Mouse (Mus musculus): ENCODE measurements around the gene Mgst2. TPM values are rescaled to one million over a fixed set of nuclear protein-coding genes. Genes with fewer than 3 reads are reported as not detected.

The Mgst2 gene
- polyA plus RNA-seq, 1 experiment from 2014 or later: 0.44 TPM

DNA sequence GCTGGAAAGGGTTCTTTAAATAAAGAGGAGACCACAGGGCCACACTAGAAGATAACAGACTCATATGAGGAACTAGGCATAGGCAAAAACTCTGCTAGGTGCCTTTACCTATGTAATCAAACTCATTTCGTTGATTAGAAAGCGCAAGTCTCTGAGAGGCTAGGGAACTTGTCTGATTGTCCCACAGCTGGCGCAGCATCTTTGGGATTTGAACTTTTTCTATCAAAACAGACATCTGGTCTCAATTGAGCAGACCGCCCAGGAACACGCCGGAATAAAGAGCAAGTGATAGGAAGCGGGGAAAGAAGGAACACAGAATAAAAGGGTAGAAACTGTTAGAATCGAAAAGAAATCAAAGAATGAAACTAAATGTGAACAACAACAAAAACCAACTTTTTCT lies 43.3 kb downstream of the Mgst2 start:
- Histone ChIP-seq H3K27ac (peak overlapping the region; percentile 98; the same call in 1 of the 2 replicates), H3K4me1 (replicated peaks) (peaks cover 35% of the 10 kb centered on the region), H3K9me3 (no peaks in the 10 kb centered on the region; the same call in 1 of the 2 replicates), H3K36me3 (no peaks in the 10 kb centered on the region), H3K4me3 (replicated peaks) (no peak overlapping the region), H3K4me2 (replicated peaks) (no peak overlapping the region), H3K9ac (replicated peaks) (no peak overlapping the region), H3K27me3 (no peaks in the 10 kb centered on the region)
- no peak for ATAC-seq
- 92% methylated on average over 8 of the region's 8 CpGs for WGBS

GRCm38 (mm10) chr3:51705220-51705619 lies 45.1 kb downstream of the Mgst2 start:
- Histone ChIP-seq H3K4me1 (replicated peaks) (peaks cover 36% of the 10 kb centered on the region), H3K4me3 (replicated peaks) (no peak overlapping the region), H3K9ac (replicated peaks) (no peak overlapping the region), H3K4me2 (replicated peaks) (no peak overlapping the region), H3K9me3 (no peaks in the 10 kb centered on the region; the same call in 1 of the 2 replicates), H3K27ac (no peak overlapping the region), H3K27me3 (no peaks in the 10 kb centered on the region), H3K36me3 (no peaks in the 10 kb centered on the region)
- no peak for ATAC-seq
- 87% methylated on average over 7 of the region's 7 CpGs for WGBS

GRCm38 (mm10) chr3:51708375-51708745 lies 48.2 kb downstream of the Mgst2 start:
- Histone ChIP-seq H3K27me3 (no peaks in the 10 kb centered on the region), H3K9ac (replicated peaks) (no peak overlapping the region), H3K36me3 (no peaks in the 10 kb centered on the region), H3K4me2 (replicated peaks) (no peak overlapping the region), H3K9me3 (no peaks in the 10 kb centered on the region; the same call in 1 of the 2 replicates), H3K27ac (no peak overlapping the region), H3K4me1 (replicated peaks) (peaks cover 11% of the 10 kb centered on the region), H3K4me3 (replicated peaks) (no peak overlapping the region)
- 81% methylated on average over 1 of the region's 1 CpGs for WGBS
- no peak for ATAC-seq

- Histone ChIP-seq H3K9me3 (no peaks in the 10 kb centered on the region; the same call in 1 of the 2 replicates), H3K27ac (no peak overlapping the region; the same call in 1 of the 2 replicates), H3K4me3 (replicated peaks) (no peak overlapping the region), H3K36me3 (no peaks in the 10 kb centered on the region), H3K9ac (replicated peaks) (no peak overlapping the region), H3K4me1 (replicated peaks) (peaks cover 12% of the 10 kb centered on the region), H3K4me2 (replicated peaks) (no peak overlapping the region), H3K27me3 (no peaks in the 10 kb centered on the region)
- WGBS: 77% methylated on average over 21 of the region's 21 CpGs
- peak; percentile 53; the same call in 1 of the 2 replicates for ATAC-seq
Observed at GRCm38 (mm10) chr3:51708746-51709411, 48.7 kb downstream of the Mgst2 start.

GRCm38 (mm10) chr3:51712382-51712781 lies 52.2 kb downstream of the Mgst2 start:
- WGBS: 55% methylated on average over 3 of the region's 3 CpGs
- no peaks in the 10 kb centered on the region; the same call in 1 of the 2 replicates for H3K9me3 ChIP-seq

DNA sequence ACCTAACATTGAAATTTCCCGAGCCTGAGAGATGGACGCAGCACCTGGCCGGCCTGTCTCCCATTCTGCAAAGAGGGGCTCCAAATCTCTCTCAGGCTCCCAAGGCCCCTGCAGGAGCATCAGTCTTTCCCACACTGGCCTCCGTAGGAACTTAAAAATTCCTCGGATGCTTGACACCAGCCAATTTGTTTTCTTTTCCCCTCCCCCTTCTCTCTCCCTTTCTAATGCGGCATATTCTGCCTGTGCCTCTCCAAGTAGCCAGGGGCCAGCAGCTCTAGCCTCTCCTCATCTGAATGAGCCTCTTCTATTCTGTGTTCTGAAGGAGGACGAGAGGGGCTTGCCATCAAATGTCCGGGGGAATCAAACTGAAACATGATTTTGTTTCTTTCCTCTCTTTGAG lies 53.1 kb downstream of the Mgst2 start:
- Histone ChIP-seq H3K9ac (replicated peaks) (no peak overlapping the region; the same call in 1 of the 2 replicates), H3K36me3 (no peaks in the 10 kb centered on the region), H3K4me3 (replicated peaks) (no peak overlapping the region), H3K9me3 (no peaks in the 10 kb centered on the region), H3K27ac (0 out of 2 replicates have a peak overlapping the region, but pooled peaks have one; percentile 36), H3K27me3 (no peaks in the 10 kb centered on the region), H3K4me2 (replicated peaks) (no peak overlapping the region), H3K4me1 (replicated peaks) (peaks cover 12% of the 10 kb centered on the region)
- no peak for ATAC-seq
- 14% methylated on average over 8 of the region's 8 CpGs for WGBS

More at GRCm38 (mm10) chr3:51712382-51712781, 52.2 kb downstream of the Mgst2 start:
- Histone ChIP-seq H3K4me1 (replicated peaks) (peaks cover 12% of the 10 kb centered on the region), H3K4me3 (replicated peaks) (no peak overlapping the region), H3K36me3 (no peaks in the 10 kb centered on the region), H3K4me2 (replicated peaks) (no peak overlapping the region), H3K27me3 (no peaks in the 10 kb centered on the region), H3K27ac (no peak overlapping the region), H3K9ac (replicated peaks) (no peak overlapping the region)
- ATAC-seq: no peak

GRCm38 (mm10) chr3:51714469-51714868 lies 54.3 kb downstream of the Mgst2 start:
- no peak for ATAC-seq
- no peak overlapping the region for H3K4me3 ChIP-seq (replicated peaks)
- 77% methylated on average over 5 of the region's 5 CpGs for WGBS
- no peak overlapping the region for H3K27ac ChIP-seq
- no peak overlapping the region for H3K9ac ChIP-seq (replicated peaks)
- H3K4me2 ChIP-seq (replicated peaks): no peak overlapping the region
- no peaks in the 10 kb centered on the region for H3K27me3 ChIP-seq
- no peaks in the 10 kb centered on the region for H3K36me3 ChIP-seq
- peaks cover 7% of the 10 kb centered on the region for H3K4me1 ChIP-seq (replicated peaks)
- H3K9me3 ChIP-seq: no peaks in the 10 kb centered on the region

DNA sequence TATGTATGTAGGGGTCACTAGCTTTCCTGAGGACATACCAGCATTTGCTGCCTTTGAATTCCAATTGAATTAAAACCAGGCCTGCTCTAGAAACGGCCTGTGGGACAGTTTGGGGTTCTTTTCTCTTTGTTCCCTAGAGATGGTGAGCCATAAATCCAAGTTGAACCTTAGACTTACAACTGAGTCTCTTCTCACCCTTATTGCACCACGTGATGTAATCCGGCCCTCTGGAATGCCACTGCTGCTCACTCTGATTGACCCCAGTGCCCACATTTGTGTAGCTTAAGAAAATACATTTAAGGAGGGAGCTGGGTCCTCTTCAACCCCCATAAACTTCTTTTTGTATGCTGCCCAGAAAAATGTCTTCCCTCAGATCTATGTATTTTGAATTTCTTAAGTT lies 57.3 kb downstream of the Mgst2 start:
- ATAC-seq: no peak
- Histone ChIP-seq H3K9ac (replicated peaks) (no peak overlapping the region), H3K4me1 (replicated peaks) (peaks cover 7% of the 10 kb centered on the region), H3K27ac (no peak overlapping the region), H3K4me3 (replicated peaks) (no peak overlapping the region), H3K9me3 (no peaks in the 10 kb centered on the region), H3K27me3 (no peaks in the 10 kb centered on the region), H3K36me3 (no peaks in the 10 kb centered on the region), H3K4me2 (replicated peaks) (no peak overlapping the region)
- 77% methylated on average over 3 of the region's 3 CpGs for WGBS

DNA sequence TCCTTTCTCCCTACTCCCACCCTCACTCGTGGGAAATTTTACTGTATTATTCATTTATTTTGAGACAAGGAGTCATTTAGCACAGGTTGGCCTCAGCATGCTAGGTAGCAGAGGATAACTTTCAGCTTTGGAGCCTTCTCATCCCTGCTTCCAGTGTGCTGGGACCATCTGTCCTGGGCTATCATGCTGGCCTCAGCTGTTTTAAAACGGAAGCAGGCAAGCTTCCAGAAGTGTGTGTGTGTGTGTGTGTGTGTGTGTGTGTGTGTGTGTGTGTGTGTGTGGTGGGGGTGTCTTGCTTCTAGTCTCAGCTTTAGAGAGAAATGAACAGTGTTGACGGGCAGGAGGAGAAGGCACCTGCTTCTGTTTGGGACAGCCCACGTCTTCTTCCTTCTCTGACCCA lies 57.7 kb downstream of the Mgst2 start:
- WGBS: 78% methylated on average over 4 of the region's 4 CpGs
- H3K4me3 ChIP-seq (replicated peaks): no peak overlapping the region
- ATAC-seq: no peak
- no peak overlapping the region for H3K4me2 ChIP-seq (replicated peaks)
- H3K36me3 ChIP-seq: no peaks in the 10 kb centered on the region
- H3K4me1 ChIP-seq (replicated peaks): peaks cover 6% of the 10 kb centered on the region
- no peaks in the 10 kb centered on the region for H3K27me3 ChIP-seq
- no peak overlapping the region for H3K9ac ChIP-seq (replicated peaks)
- H3K27ac ChIP-seq: no peak overlapping the region
- H3K9me3 ChIP-seq: no peaks in the 10 kb centered on the region

DNA sequence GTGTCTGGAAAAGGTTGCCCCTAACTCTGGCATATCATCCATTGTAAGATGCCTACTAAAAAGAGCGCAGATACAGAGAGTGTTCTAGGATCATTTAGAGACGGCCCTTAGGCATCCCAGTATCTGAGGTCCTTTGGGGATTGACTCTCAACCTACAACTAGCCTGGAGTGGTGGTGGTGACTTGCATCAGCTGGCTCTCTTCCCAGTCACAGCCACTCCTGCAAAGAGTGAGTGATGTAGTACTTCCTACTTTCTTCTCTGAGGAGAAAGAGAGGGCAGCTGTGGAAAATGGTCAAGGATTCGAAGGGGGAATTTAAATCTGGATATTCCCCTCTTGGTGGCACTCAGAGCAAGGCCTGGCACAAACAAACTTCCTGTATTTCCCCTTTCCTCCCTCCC lies 59.2 kb downstream of the Mgst2 start:
- Histone ChIP-seq H3K4me1 (replicated peaks) (0 out of 2 replicates have a peak, but pooled peaks cover 5% of the 10 kb centered on the region), H3K4me2 (replicated peaks) (no peak overlapping the region), H3K36me3 (no peaks in the 10 kb centered on the region), H3K4me3 (replicated peaks) (no peak overlapping the region), H3K9me3 (no peaks in the 10 kb centered on the region), H3K27ac (no peak overlapping the region), H3K27me3 (no peaks in the 10 kb centered on the region), H3K9ac (replicated peaks) (no peak overlapping the region)
- ATAC-seq: no peak
- 90% methylated on average over 3 of the region's 3 CpGs for WGBS

GRCm38 (mm10) chr3:51719982-51720381 lies 59.8 kb downstream of the Mgst2 start:
- Histone ChIP-seq H3K9ac (replicated peaks) (no peak overlapping the region), H3K27me3 (no peaks in the 10 kb centered on the region), H3K27ac (no peak overlapping the region), H3K4me2 (replicated peaks) (no peak overlapping the region), H3K36me3 (no peaks in the 10 kb centered on the region), H3K9me3 (no peaks in the 10 kb centered on the region), H3K4me1 (replicated peaks) (0 out of 2 replicates have a peak, but pooled peaks cover 5% of the 10 kb centered on the region), H3K4me3 (replicated peaks) (no peak overlapping the region)
- WGBS: 91% methylated on average over 1 of the region's 1 CpGs
- ATAC-seq: no peak

- Histone ChIP-seq H3K9ac (replicated peaks) (no peak overlapping the region), H3K9me3 (no peaks in the 10 kb centered on the region), H3K4me3 (replicated peaks) (no peak overlapping the region), H3K36me3 (no peaks in the 10 kb centered on the region), H3K27me3 (no peaks in the 10 kb centered on the region), H3K27ac (no peak overlapping the region), H3K4me2 (replicated peaks) (no peak overlapping the region), H3K4me1 (replicated peaks) (peaks cover 31% of the 10 kb centered on the region)
- no peak for ATAC-seq
- WGBS: 95% methylated on average over 6 of the region's 6 CpGs
Observed at GRCm38 (mm10) chr3:51726257-51726656, 66.1 kb downstream of the Mgst2 start.

DNA sequence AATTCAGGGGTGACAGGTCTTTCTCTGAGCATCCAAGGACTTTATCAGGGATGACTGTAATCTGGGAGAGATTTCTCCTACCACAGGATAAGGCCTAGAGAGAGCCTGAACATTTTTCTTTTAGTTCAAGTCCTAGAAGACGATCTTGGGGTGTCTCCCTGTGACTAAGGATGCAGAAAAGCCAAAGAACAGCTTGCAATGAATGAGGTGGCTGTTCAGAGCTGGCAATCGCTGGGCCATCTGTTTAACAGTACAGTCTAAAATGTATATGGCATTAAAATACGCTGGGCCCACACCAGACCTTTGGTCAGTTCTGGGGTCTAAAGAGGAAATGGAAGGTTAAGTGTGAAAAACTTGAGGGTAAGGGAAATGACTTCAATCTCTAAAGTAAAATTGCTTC lies 67.3 kb downstream of the Mgst2 start:
- H3K27me3 ChIP-seq: no peaks in the 10 kb centered on the region
- H3K9me3 ChIP-seq: no peaks in the 10 kb centered on the region
- no peaks in the 10 kb centered on the region for H3K36me3 ChIP-seq
- 83% methylated on average over 3 of the region's 3 CpGs for WGBS
- peaks cover 42% of the 10 kb centered on the region for H3K4me1 ChIP-seq (replicated peaks)
- no peak overlapping the region for H3K27ac ChIP-seq
- no peak for ATAC-seq
- no peak overlapping the region for H3K4me3 ChIP-seq (replicated peaks)
- no peak overlapping the region for H3K4me2 ChIP-seq (replicated peaks)
- H3K9ac ChIP-seq (replicated peaks): no peak overlapping the region
